ENCODE assay signal across 18 mouse cellular contexts in the genomic region with DNA sequence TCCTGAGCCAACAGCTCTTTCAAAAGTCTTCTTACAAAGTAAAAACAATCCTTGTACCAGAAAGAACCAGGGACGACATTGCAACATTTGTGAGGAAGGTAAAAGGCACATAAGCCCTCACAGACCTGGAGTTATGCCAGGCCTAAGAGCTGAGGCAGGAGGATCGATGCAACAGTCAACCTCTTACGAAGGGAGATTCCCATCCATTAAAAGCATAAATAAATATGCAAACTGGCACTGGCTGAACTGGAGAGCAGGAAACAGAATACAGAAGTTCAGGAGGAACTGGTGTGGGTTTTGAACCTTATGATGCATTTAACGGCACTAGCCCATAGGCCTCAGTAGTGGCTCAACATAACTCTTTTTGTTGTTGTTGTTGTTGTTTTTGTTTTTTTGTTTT. TPM values are rescaled to one million over a fixed set of nuclear protein-coding genes. Genes with fewer than 3 reads are reported as not detected.
DNase-seq lines count a peak whose midpoint lies in the region; ATAC-seq lines count a peak whose summit lies in the region.
"Had no signal": no experiment of that assay in that cellular context is flagged by ENCODE, and none has a peak within 500 bp of the region (broad histone marks: within the 10 kb centered on the region; RNA-seq: fewer than 3 reads in every experiment).

No protein-coding gene starts in this region.

- DNase-seq in spleen, postnatal 36 days (ENCODE audit: low spot score in 2 of 2): peak; percentile 45 to 52
- no peak for DNase-seq in spleen, adult 12 weeks (ENCODE audit: low spot score)
- DNase-seq: forebrain, postnatal 0 days had no signal

- no peaks in the 10 kb centered on the region for H3K36me3 ChIP-seq in liver, embryonic 16.5 days (ENCODE audit: control insufficient read depth, insufficient read depth)
- H3K36me3 ChIP-seq in liver, embryonic 12.5 days: no peaks in the 10 kb centered on the region
- no peaks in the 10 kb centered on the region for H3K36me3 ChIP-seq in forebrain, embryonic 15.5 days
- H3K36me3 ChIP-seq: embryonic facial prominence, embryonic 13.5 days; forebrain, embryonic 12.5 days; G1E; heart, embryonic 15.5 days; hindbrain, embryonic 13.5 days had no signal

- no peak for ATAC-seq in liver, embryonic 16.5 days (ENCODE audit: low read depth)
- ATAC-seq in liver, embryonic 12.5 days: no peak
- ATAC-seq in megakaryocyte, adult 5-6 weeks (ENCODE audit: poor library complexity, severe bottlenecking): peak; percentile 55; the same call in 1 of the 2 replicates
- no peak for ATAC-seq in forebrain, embryonic 15.5 days (replicated peaks)
- ATAC-seq: forebrain, postnatal 0 days; hindbrain, postnatal 0 days had no signal

- H3K9me3 ChIP-seq in liver, embryonic 16.5 days (replicated peaks; ENCODE audit: control insufficient read depth, low read length): no peaks in the 10 kb centered on the region
- H3K9me3 ChIP-seq in liver, embryonic 12.5 days (replicated peaks): no peaks in the 10 kb centered on the region
- H3K9me3 ChIP-seq in forebrain, embryonic 15.5 days: no peaks in the 10 kb centered on the region
- H3K9me3 ChIP-seq: embryonic facial prominence, embryonic 13.5 days; forebrain, embryonic 12.5 days; G1E; heart, embryonic 15.5 days; hindbrain, embryonic 13.5 days had no signal

- no peaks in the 10 kb centered on the region for H3K27me3 ChIP-seq in liver, embryonic 16.5 days (ENCODE audit: control insufficient read depth, insufficient read depth, low read depth, low read length)
- H3K27me3 ChIP-seq in liver, embryonic 12.5 days (replicated peaks): no peaks in the 10 kb centered on the region
- no peaks in the 10 kb centered on the region for H3K27me3 ChIP-seq in forebrain, embryonic 15.5 days
- H3K27me3 ChIP-seq: embryonic facial prominence, embryonic 13.5 days; forebrain, embryonic 12.5 days; heart, embryonic 15.5 days; hindbrain, embryonic 13.5 days had no signal

- H3K4me2 ChIP-seq in liver, embryonic 16.5 days (ENCODE audit: low read depth, low read length): no peak overlapping the region
- H3K4me2 ChIP-seq in liver, embryonic 12.5 days: no peak overlapping the region
- H3K4me2 ChIP-seq in forebrain, embryonic 15.5 days (replicated peaks): no peak overlapping the region
- H3K4me2 ChIP-seq: embryonic facial prominence, embryonic 13.5 days; forebrain, embryonic 12.5 days; heart, embryonic 11.5 days; heart, embryonic 15.5 days; hindbrain, embryonic 13.5 days had no signal

- peaks cover 4% of the 10 kb centered on the region for H3K4me1 ChIP-seq in liver, embryonic 16.5 days (ENCODE audit: control insufficient read depth, low read depth, low read length)
- no peaks in the 10 kb centered on the region for H3K4me1 ChIP-seq in liver, embryonic 12.5 days
- H3K4me1 ChIP-seq in forebrain, embryonic 15.5 days: no peaks in the 10 kb centered on the region
- H3K4me1 ChIP-seq: embryonic facial prominence, embryonic 13.5 days; forebrain, embryonic 12.5 days; heart, embryonic 15.5 days; hindbrain, embryonic 13.5 days had no signal

- H3K27ac ChIP-seq in liver, embryonic 16.5 days (ENCODE audit: low read length): peak overlapping the region; percentile 25; the same call in 1 of the 2 replicates
- H3K27ac ChIP-seq in liver, embryonic 12.5 days: no peak overlapping the region
- H3K27ac ChIP-seq in forebrain, embryonic 15.5 days (replicated peaks): no peak overlapping the region
- H3K27ac ChIP-seq: embryonic facial prominence, embryonic 13.5 days; forebrain, embryonic 12.5 days; heart, embryonic 15.5 days; hindbrain, embryonic 13.5 days; hindbrain, postnatal 0 days had no signal

- no peak overlapping the region for H3K9ac ChIP-seq in liver, embryonic 16.5 days (ENCODE audit: low read depth, low read length)
- H3K9ac ChIP-seq in liver, embryonic 12.5 days: no peak overlapping the region
- H3K9ac ChIP-seq in forebrain, embryonic 15.5 days (replicated peaks): no peak overlapping the region
- H3K9ac ChIP-seq: embryonic facial prominence, embryonic 13.5 days; forebrain, embryonic 12.5 days; forebrain, postnatal 0 days; heart, embryonic 15.5 days; hindbrain, embryonic 13.5 days had no signal

- no peak overlapping the region for H3K4me3 ChIP-seq in liver, embryonic 16.5 days (ENCODE audit: low read depth, low read length)
- no peak overlapping the region for H3K4me3 ChIP-seq in liver, embryonic 12.5 days
- no peak overlapping the region for H3K4me3 ChIP-seq in forebrain, embryonic 15.5 days
- H3K4me3 ChIP-seq: embryonic facial prominence, embryonic 13.5 days; forebrain, embryonic 12.5 days; heart, embryonic 15.5 days; hindbrain, embryonic 13.5 days had no signal

- WGBS in liver, embryonic 16.5 days (ENCODE audit: insufficient replicate concordance): 43% methylated on average over 4 of the region's 4 CpGs
- 58% methylated on average over 4 of the region's 4 CpGs for WGBS in liver, embryonic 12.5 days (ENCODE audit: insufficient replicate concordance)
- 80% methylated on average over 4 of the region's 4 CpGs for WGBS in forebrain, embryonic 15.5 days

RNA-seq across cellular contexts. Expression of gene Ackr2, which starts 6.2 kb away (rescaled TPM):
- polyA plus RNA-seq in liver, embryonic 16.5 days (2015; fragmentation: Nextera tagmentation; extraction: Ambion mirVana): 0.43 and 0.72 TPM in 2 replicates
- polyA plus RNA-seq in liver, embryonic 12.5 days (2016; fragmentation: Nextera tagmentation; extraction: Ambion mirVana): 0.16 and 0.19 TPM in 2 replicates
- not detected in 2 replicates for total RNA-seq in megakaryocyte, adult 5-6 weeks (2015)
- not detected in 2 replicates for total RNA-seq in megakaryocyte, adult 5-6 weeks (2017)
- 1.9 and 2.7 TPM in 2 replicates for polyA plus RNA-seq in forebrain, embryonic 15.5 days (2015; fragmentation: Nextera tagmentation; extraction: Ambion mirVana)
- total RNA-seq: hematopoietic stem cell, adult 5-6 weeks had no signal
- polyA plus RNA-seq: embryonic facial prominence, embryonic 13.5 days; G1E; heart, embryonic 11.5 days had no signal

RNA-seq across cellular contexts. Expression of gene Cyp8b1, which starts 11.8 kb away (rescaled TPM):
- polyA plus RNA-seq in liver, embryonic 16.5 days (2015; fragmentation: Nextera tagmentation; extraction: Ambion mirVana): 13.0 and 19.0 TPM in 2 replicates
- polyA plus RNA-seq in liver, embryonic 12.5 days (2016; fragmentation: Nextera tagmentation; extraction: Ambion mirVana): 0.22 and 0.27 TPM in 2 replicates
- not detected in 2 replicates for total RNA-seq in megakaryocyte, adult 5-6 weeks (2015)
- total RNA-seq in megakaryocyte, adult 5-6 weeks (2017): 0.18 TPM in 1 of 2 replicates, not detected in the other
- polyA plus RNA-seq in forebrain, embryonic 15.5 days (2015; fragmentation: Nextera tagmentation; extraction: Ambion mirVana): 0.15 TPM in 1 of 2 replicates, not detected in the other
- total RNA-seq: forebrain, postnatal 0 days; G1E; gastrocnemius, adult 18-20 months; gastrocnemius, postnatal 36 days; heart, adult 18-20 months; hematopoietic stem cell, adult 5-6 weeks; hindbrain, postnatal 0 days had no signal
- polyA plus RNA-seq: embryonic facial prominence, embryonic 13.5 days; forebrain, embryonic 12.5 days; forebrain, postnatal 0 days; G1E; heart, embryonic 11.5 days; heart, embryonic 15.5 days; hindbrain, embryonic 13.5 days; hindbrain, postnatal 0 days had no signal

RNA-seq across cellular contexts. Expression of gene Higd1a, which starts 46.2 kb away (rescaled TPM):
- 114 and 136 TPM in 2 replicates for polyA plus RNA-seq in liver, embryonic 16.5 days (2015; fragmentation: Nextera tagmentation; extraction: Ambion mirVana)
- 135 and 145 TPM in 2 replicates for polyA plus RNA-seq in liver, embryonic 12.5 days (2016; fragmentation: Nextera tagmentation; extraction: Ambion mirVana)
- total RNA-seq in megakaryocyte, adult 5-6 weeks (2015): 64.0 and 80.3 TPM in 2 replicates
- total RNA-seq in megakaryocyte, adult 5-6 weeks (2017): 9.5 and 13.5 TPM in 2 replicates
- polyA plus RNA-seq in forebrain, embryonic 15.5 days (2015; fragmentation: Nextera tagmentation; extraction: Ambion mirVana): 124 and 129 TPM in 2 replicates

RNA-seq across cellular contexts. Expression of gene Fam198a, which starts 46.5 kb away (rescaled TPM):
- 0.40 and 0.76 TPM in 2 replicates for polyA plus RNA-seq in liver, embryonic 16.5 days (2015; fragmentation: Nextera tagmentation; extraction: Ambion mirVana)
- polyA plus RNA-seq in liver, embryonic 12.5 days (2016; fragmentation: Nextera tagmentation; extraction: Ambion mirVana): 0.20 and 0.44 TPM in 2 replicates
- not detected in 2 replicates for total RNA-seq in megakaryocyte, adult 5-6 weeks (2015)
- total RNA-seq in megakaryocyte, adult 5-6 weeks (2017): not detected in 2 replicates
- polyA plus RNA-seq in forebrain, embryonic 15.5 days (2015; fragmentation: Nextera tagmentation; extraction: Ambion mirVana): 1.4 TPM in 2 replicates
- total RNA-seq: G1E; hematopoietic stem cell, adult 5-6 weeks had no signal
- polyA plus RNA-seq: G1E had no signal

Comparison
In these comparisons a context has a peak if more than half of its experiments do, and no peak if none do; other contexts are left out.
1. RNA of gene Cyp8b1, which starts 11.8 kb away (polyA plus RNA-seq): 13.0 to 19.0 TPM in liver, embryonic 16.5 days; 0.22 to 0.27 TPM in liver, embryonic 12.5 days and 0.15 TPM in forebrain, embryonic 15.5 days; every median in the first group is over 10 times any median in the second.